Mouse (Mus musculus) kidney, embryonic 16.5 days (tissue): ENCODE results near the gene Ebf3. TPM values are rescaled to one million over a fixed set of nuclear protein-coding genes. Genes with fewer than 3 reads are reported as not detected.
A peak's percentile ranks its signal among the peaks of the same experiment; 100 is the strongest.

ENCODE experiments used
- ATAC-seq: fragments of 200-750 bp; cut with Nextera tagmentation; 2 replicates; pipeline ENCODE4 v1.8.0; 2017; ENCODE audit warnings: moderate TSS enrichment; ENCODE audit not compliant: low FRiP score, low TSS enrichment
- H3K27ac ChIP-seq: fragments of 300-500 bp; sonication (generic); 2 replicates; pipeline ENCODE4 v1.5.1; 2014; ENCODE audit warnings: low read length
- H3K27me3 ChIP-seq: fragments of 300-500 bp; sonication (generic); 2 replicates; pipeline ENCODE4 v1.6.1; 2014; ENCODE audit warnings: low read length, control low read depth, mixed read lengths; ENCODE audit not compliant: insufficient read depth
- H3K36me3 ChIP-seq: fragments of 300-500 bp; sonication (generic); 2 replicates; pipeline ENCODE4 v1.6.1; 2014; ENCODE audit warnings: low read length, control low read depth, mixed read lengths; ENCODE audit not compliant: insufficient read depth
- H3K4me1 ChIP-seq: fragments of 300-500 bp; sonication (generic); 2 replicates; pipeline ENCODE4 v1.6.1; 2014; ENCODE audit warnings: low read length, control low read depth, mixed read lengths; ENCODE audit not compliant: insufficient read depth
- H3K4me2 ChIP-seq: fragments of 300-500 bp; sonication (generic); replicated peaks from 2 replicates; pipeline ENCODE4 v1.6.1; 2014; ENCODE audit warnings: low read depth, low read length
- H3K4me3 ChIP-seq: fragments of 300-500 bp; sonication (generic); 2 replicates; pipeline ENCODE4 v1.5.1; 2014; ENCODE audit warnings: mild to moderate bottlenecking, low read length
- H3K9ac ChIP-seq: fragments of 300-500 bp; sonication (generic); replicated peaks from 2 replicates; pipeline ENCODE4 v1.6.1; 2014; ENCODE audit warnings: low read length
- H3K9me3 ChIP-seq: fragments of 300-500 bp; sonication (generic); 2 replicates; pipeline ENCODE4 v1.6.1; 2016; ENCODE audit warnings: low read length, control low read depth
- WGBS: fragments of 180-500 bp; shearing (Covaris S2); extraction: QIAGEN DNeasy Blood & Tissue Kit; methylation state at CpG from one replicate; pipeline ENCODE4 v1.1.7; 2014; 5-methylcytosine and 5-hydroxymethylcytosine counted together
- polyA plus RNA-seq: library from polyadenylated mRNA; unstranded; fragments of >200 nt; fragmentation: Nextera tagmentation; extraction: Ambion mirVana; gene quantifications from 2 replicates; pipeline ENCODE4 v1.2.1, GENCODE M21; 2015

Gene Ebf3
- polyA plus RNA-seq, 1 experiment from 2014 or later: 0.45 TPM

- no peak overlapping the region for H3K9ac ChIP-seq
- no peaks in the 10 kb centered on the region for H3K9me3 ChIP-seq
- peaks cover 4% of the 10 kb centered on the region; the same call in 1 of the 2 replicates for H3K27me3 ChIP-seq
- no peaks in the 10 kb centered on the region for H3K36me3 ChIP-seq
- no peak for ATAC-seq
- WGBS: 48% methylated on average over 11 of the region's 11 CpGs
- no peaks in the 10 kb centered on the region for H3K4me1 ChIP-seq
- no peak overlapping the region for H3K4me3 ChIP-seq
- no peak overlapping the region for H3K27ac ChIP-seq
- no peak overlapping the region for H3K4me2 ChIP-seq
Measured at GRCm38 (mm10) chr7:137246213-137246872, 67.9 kb downstream of the Ebf3 start.

- Histone ChIP-seq H3K9me3 (no peaks in the 10 kb centered on the region), H3K36me3 (no peaks in the 10 kb centered on the region), H3K4me3 (no peak overlapping the region), H3K9ac (no peak overlapping the region), H3K4me2 (no peak overlapping the region), H3K27ac (no peak overlapping the region), H3K4me1 (no peaks in the 10 kb centered on the region), H3K27me3 (peaks cover 4% of the 10 kb centered on the region; the same call in 1 of the 2 replicates)
- WGBS: 85% methylated on average over 7 of the region's 7 CpGs
- no peak for ATAC-seq
Measured at GRCm38 (mm10) chr7:137244839-137245238, 69.4 kb downstream of the Ebf3 start.

- Histone ChIP-seq H3K9me3 (no peaks in the 10 kb centered on the region), H3K27ac (no peak overlapping the region), H3K27me3 (peaks cover 10% of the 10 kb centered on the region), H3K9ac (no peak overlapping the region), H3K4me1 (no peaks in the 10 kb centered on the region), H3K36me3 (no peaks in the 10 kb centered on the region), H3K4me3 (no peak overlapping the region), H3K4me2 (no peak overlapping the region)
- WGBS: 72% methylated on average over 8 of the region's 8 CpGs
- ATAC-seq: no peak
Measured at GRCm38 (mm10) chr7:137240481-137240880, 73.8 kb downstream of the Ebf3 start.

DNA sequence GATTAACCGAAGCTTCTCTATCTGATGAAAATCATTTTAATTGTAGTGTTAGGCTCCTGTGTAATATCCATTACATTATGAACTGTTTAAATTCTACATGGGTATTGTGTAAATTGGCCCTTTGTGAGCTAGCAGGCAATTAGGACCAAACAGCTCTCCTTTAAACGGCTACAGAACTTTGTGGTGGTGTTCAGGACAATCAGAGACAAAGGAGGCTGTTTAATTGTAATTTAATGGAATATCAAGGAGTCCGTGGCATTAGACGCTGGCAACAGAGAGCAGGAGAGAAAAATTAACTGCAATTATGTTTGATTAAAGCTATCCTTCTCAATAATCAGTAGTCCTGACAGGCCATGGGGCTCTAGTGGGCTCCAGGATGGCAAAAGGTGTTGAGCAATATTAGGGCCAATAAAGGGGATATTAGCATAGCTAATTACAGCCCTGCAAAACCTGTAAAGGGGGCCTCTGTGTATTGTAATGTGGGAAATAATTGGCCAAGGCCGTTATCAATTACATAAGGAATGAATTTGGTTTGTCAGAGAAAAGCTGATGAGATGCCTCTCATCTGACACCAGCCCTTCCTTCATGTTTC lies 74.6 kb downstream of the Ebf3 start:
- H3K9me3 ChIP-seq: no peaks in the 10 kb centered on the region
- H3K27me3 ChIP-seq: peaks cover 10% of the 10 kb centered on the region
- H3K36me3 ChIP-seq: no peaks in the 10 kb centered on the region
- no peak overlapping the region for H3K9ac ChIP-seq
- no peaks in the 10 kb centered on the region for H3K4me1 ChIP-seq
- no peak overlapping the region for H3K27ac ChIP-seq
- H3K4me3 ChIP-seq: no peak overlapping the region
- no peak overlapping the region for H3K4me2 ChIP-seq
- ATAC-seq: no peak
- 65% methylated on average over 5 of the region's 5 CpGs for WGBS

- Histone ChIP-seq H3K9ac (no peak overlapping the region), H3K27ac (no peak overlapping the region), H3K4me3 (no peak overlapping the region), H3K4me2 (no peak overlapping the region), H3K27me3 (peaks cover 10% of the 10 kb centered on the region), H3K9me3 (no peaks in the 10 kb centered on the region), H3K4me1 (no peaks in the 10 kb centered on the region), H3K36me3 (no peaks in the 10 kb centered on the region)
- WGBS: 46% methylated on average over 12 of the region's 12 CpGs
- ATAC-seq: no peak
Measured at GRCm38 (mm10) chr7:137237419-137237818, 76.8 kb downstream of the Ebf3 start.

DNA sequence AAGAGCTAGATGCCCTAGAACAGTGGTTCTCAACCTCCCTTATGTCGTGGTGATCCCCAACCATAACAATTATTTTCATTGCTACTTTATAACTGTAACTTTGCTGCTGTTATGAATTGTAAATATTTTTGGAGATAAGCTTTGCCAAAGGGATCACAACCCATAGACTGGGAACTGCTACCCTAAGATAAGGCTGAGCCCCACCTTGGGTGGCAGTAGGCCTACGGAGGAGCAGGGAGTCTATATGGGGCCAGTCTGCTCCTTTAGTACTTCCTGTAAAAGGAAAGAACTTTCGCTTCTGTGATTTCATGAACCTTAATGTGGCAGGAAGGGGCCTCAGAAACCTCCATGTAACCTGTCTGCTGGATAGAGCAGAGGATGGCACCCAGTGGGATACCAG lies 90.4 kb downstream of the Ebf3 start:
- Histone ChIP-seq H3K4me1 (0 out of 2 replicates have a peak, but pooled peaks cover 2% of the 10 kb centered on the region), H3K27ac (no peak overlapping the region), H3K36me3 (no peaks in the 10 kb centered on the region), H3K9me3 (no peaks in the 10 kb centered on the region), H3K4me2 (no peak overlapping the region), H3K4me3 (no peak overlapping the region), H3K27me3 (no peaks in the 10 kb centered on the region), H3K9ac (no peak overlapping the region)
- no peak for ATAC-seq
- 91% methylated on average over 3 of the region's 3 CpGs for WGBS

GRCm38 (mm10) chr7:137222831-137223505 lies 91.3 kb downstream of the Ebf3 start:
- H3K27ac ChIP-seq: no peak overlapping the region
- 92% methylated on average over 6 of the region's 6 CpGs for WGBS
- no peak for ATAC-seq
- H3K27me3 ChIP-seq: no peaks in the 10 kb centered on the region
- no peak overlapping the region for H3K4me3 ChIP-seq
- no peaks in the 10 kb centered on the region for H3K36me3 ChIP-seq
- no peaks in the 10 kb centered on the region for H3K9me3 ChIP-seq
- H3K4me2 ChIP-seq: no peak overlapping the region
- H3K4me1 ChIP-seq: 0 out of 2 replicates have a peak, but pooled peaks cover 2% of the 10 kb centered on the region
- no peak overlapping the region for H3K9ac ChIP-seq

DNA sequence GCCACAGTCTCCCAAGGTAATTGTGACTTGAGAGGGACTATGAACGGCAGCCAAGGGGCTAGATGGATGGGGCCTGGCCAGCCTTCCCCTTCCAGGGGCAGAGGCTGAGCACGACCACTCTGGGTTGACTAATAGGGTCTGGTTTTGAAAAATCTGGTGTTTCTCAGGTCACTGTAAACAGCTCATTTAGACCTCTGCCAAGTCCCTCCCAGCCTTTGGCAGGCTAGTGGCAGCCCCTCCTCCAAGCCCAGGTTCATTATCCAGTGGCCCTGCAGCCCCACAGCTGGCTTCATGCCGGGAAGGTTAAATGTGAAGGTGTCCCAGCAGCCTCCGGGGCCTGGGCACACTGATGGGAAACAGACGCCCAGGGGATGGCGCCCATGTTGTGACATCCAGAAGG lies 92.6 kb downstream of the Ebf3 start:
- Histone ChIP-seq H3K9ac (no peak overlapping the region), H3K4me2 (no peak overlapping the region), H3K4me3 (no peak overlapping the region), H3K27ac (no peak overlapping the region), H3K36me3 (no peaks in the 10 kb centered on the region), H3K27me3 (no peaks in the 10 kb centered on the region), H3K9me3 (no peaks in the 10 kb centered on the region), H3K4me1 (0 out of 2 replicates have a peak, but pooled peaks cover 2% of the 10 kb centered on the region)
- 0 out of 2 replicates have a peak, but pooled peaks have one; percentile 15 for ATAC-seq
- WGBS: 21% methylated on average over 6 of the region's 6 CpGs

DNA sequence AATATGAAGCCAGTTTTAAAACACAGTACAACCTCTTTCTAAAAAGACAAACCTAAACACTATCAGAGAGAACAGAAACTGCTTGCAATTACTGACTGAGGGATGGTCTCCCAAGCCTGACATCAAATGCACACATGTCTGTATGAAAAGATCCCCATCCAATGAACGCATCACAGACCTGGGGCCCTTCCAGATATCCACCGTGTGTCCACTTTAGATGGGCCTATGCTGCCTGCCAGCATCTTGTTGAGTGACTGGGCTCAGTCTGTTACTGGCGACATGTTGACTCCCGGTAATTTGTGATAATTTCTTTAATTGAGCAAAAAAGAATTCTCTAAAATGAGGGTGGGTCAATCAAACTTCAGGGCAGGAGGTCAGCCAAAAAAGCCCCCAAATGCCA lies 93.8 kb downstream of the Ebf3 start:
- H3K4me1 ChIP-seq: 0 out of 2 replicates have a peak, but pooled peaks cover 2% of the 10 kb centered on the region
- no peak overlapping the region for H3K9ac ChIP-seq
- no peak overlapping the region for H3K4me3 ChIP-seq
- no peak overlapping the region for H3K27ac ChIP-seq
- H3K36me3 ChIP-seq: no peaks in the 10 kb centered on the region
- 83% methylated on average over 4 of the region's 4 CpGs for WGBS
- no peaks in the 10 kb centered on the region for H3K9me3 ChIP-seq
- no peak for ATAC-seq
- H3K27me3 ChIP-seq: no peaks in the 10 kb centered on the region
- H3K4me2 ChIP-seq: no peak overlapping the region

- Histone ChIP-seq H3K4me2 (no peak overlapping the region), H3K4me3 (no peak overlapping the region), H3K4me1 (0 out of 2 replicates have a peak, but pooled peaks cover 2% of the 10 kb centered on the region), H3K9me3 (no peaks in the 10 kb centered on the region), H3K9ac (no peak overlapping the region), H3K36me3 (no peaks in the 10 kb centered on the region), H3K27me3 (no peaks in the 10 kb centered on the region), H3K27ac (no peak overlapping the region)
- 80% methylated on average over 12 of the region's 12 CpGs for WGBS
- ATAC-seq: no peak
Measured at GRCm38 (mm10) chr7:137218706-137219105, 95.5 kb downstream of the Ebf3 start.
